Mouse (Mus musculus): ENCODE results near the gene Rprm. TPM values are rescaled to one million over a fixed set of nuclear protein-coding genes. Genes with fewer than 3 reads are reported as not detected.

The Rprm gene
- total RNA-seq (2012; rRNA removed) = 5.3 and 8.2 TPM in 2 replicates

DNA sequence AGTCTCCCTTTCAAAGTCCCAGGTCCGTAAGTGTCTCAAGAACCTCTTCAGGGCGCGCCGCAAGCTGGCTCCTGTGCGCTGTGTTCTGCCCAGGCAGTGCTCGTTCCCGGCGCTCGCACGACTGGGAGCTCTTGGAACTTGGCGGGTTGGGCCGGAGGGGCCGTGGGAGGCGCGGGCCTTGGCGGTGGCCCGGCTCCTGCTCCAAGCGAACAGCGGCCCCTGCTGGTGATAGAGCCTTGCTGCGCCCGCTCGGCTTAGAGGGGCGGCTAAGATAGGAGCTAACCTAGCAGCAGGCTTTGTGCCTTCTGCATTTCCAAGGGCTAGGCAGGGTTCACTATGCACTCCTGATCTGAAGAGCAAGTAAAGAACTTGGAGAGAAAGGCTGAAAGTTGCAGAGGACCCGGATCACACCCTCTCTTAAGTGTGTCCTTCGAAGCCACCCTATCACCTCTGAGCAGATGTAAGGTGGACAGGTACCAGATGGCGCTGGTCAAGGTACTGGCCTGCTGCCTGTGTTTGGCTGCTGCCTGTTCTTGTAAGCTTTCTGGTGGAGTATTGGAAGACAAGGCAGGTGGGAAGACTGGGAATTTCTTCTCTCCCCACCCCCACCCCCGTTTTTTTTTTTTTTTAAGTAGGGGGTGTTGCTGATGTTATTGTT lies at the start of gene Rprm:
Rprm (minus strand) TSS at position 123 of the 658 bp plus-strand sequence.
- Histone ChIP-seq H3K4me1 (ENCODE audit: control insufficient read depth in 2 of 2, insufficient read depth in 2 of 2, low read length in 2 of 2, poor library complexity in 1 of 2) (no peaks in the 10 kb centered on the region; a peak in 1 of 4 replicates), H3K36me3 (ENCODE audit: control insufficient read depth, insufficient read depth, low read length, poor library complexity, severe bottlenecking) (no peaks in the 10 kb centered on the region), H3K4me3 (ENCODE audit: insufficient read depth in 1 of 2, low read depth in 1 of 2, low read length in 2 of 2, poor library complexity in 1 of 2, severe bottlenecking in 1 of 2) (peak within 1 kb of the TSS; percentile 47 to 66), H3K27ac (ENCODE audit: insufficient read depth, low read depth, low read length, poor library complexity, severe bottlenecking) (no peak within 1 kb of the TSS), H3K9ac (ENCODE audit: insufficient read depth, low read depth, low read length, poor library complexity, severe bottlenecking) (peak within 1 kb of the TSS; percentile 60), H3K9me3 (ENCODE audit: control insufficient read depth, insufficient read depth, low read depth, low read length) (no peaks in the 10 kb centered on the region)
- in situ Hi-C loops (cut with MboI; ENCODE audit: low sequenced_read_pairs in 2 of 2, unreplicated experiment in 2 of 2) = no loop called here
- TF ChIP-seq ZC3H11A (IDR thresholded peaks at IDR 0.05; ENCODE audit: borderline replicate concordance, low read depth, low read length) = peak; percentile 42; the same call in 1 of the 2 replicates
- TF ChIP-seq CHD2 (IDR thresholded peaks at IDR 0.05; ENCODE audit: low read depth, low read length) = no peak
- peak; percentile 82 for DNase-seq (ENCODE audit: low read depth, low spot score)

DNA sequence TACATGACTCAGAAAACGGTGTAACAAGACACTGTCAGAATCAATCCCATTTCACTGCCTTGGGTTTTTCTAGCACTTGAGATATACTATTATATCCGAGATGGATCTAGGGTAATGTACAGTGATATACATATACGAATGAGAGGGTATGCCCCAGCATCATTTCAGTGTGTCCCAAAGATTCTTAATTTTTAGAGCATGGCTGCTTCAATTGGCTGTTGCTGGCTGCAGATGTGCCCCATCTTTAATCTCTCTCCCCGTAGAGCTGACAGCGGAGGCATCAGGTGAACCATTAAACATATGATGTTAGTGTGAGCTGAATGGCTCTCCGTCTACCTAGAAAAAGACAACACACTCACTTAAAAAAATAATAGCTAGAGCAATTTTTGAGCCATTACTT lies 34.0 kb upstream of the Rprm start:
- H3K9me3 ChIP-seq (ENCODE audit: control insufficient read depth, insufficient read depth, low read depth, low read length) = no peaks in the 10 kb centered on the region
- no peak for DNase-seq (ENCODE audit: low read depth, low spot score)
- no peaks in the 10 kb centered on the region for H3K4me1 ChIP-seq (ENCODE audit: control insufficient read depth in 2 of 2, insufficient read depth in 2 of 2, low read length in 2 of 2, poor library complexity in 1 of 2)
- no peak for TF ChIP-seq CHD2 (IDR thresholded peaks at IDR 0.05; ENCODE audit: low read depth, low read length)
- no peak for TF ChIP-seq MAFK (IDR thresholded peaks at IDR 0.05; ENCODE audit: insufficient read depth, low read depth, low read length)
- TF ChIP-seq ZNF384 (IDR thresholded peaks at IDR 0.05; ENCODE audit: low read depth, low read length) = no peak
- TF ChIP-seq HCFC1 (IDR thresholded peaks at IDR 0.05; ENCODE audit: borderline replicate concordance, insufficient read depth, low read length) = no peak
- TF ChIP-seq ZC3H11A (IDR thresholded peaks at IDR 0.05; ENCODE audit: borderline replicate concordance, low read depth, low read length) = no peak
- no peak overlapping the region for H3K27ac ChIP-seq (ENCODE audit: insufficient read depth, low read depth, low read length, poor library complexity, severe bottlenecking)
- no peak overlapping the region for H3K9ac ChIP-seq (ENCODE audit: insufficient read depth, low read depth, low read length, poor library complexity, severe bottlenecking)
- H3K4me3 ChIP-seq (ENCODE audit: insufficient read depth in 1 of 2, low read depth in 1 of 2, low read length in 2 of 2, poor library complexity in 1 of 2, severe bottlenecking in 1 of 2) = no peak overlapping the region
- in situ Hi-C loops (cut with MboI; ENCODE audit: low sequenced_read_pairs in 2 of 2, unreplicated experiment in 2 of 2) = no loop called here
- H3K36me3 ChIP-seq (ENCODE audit: control insufficient read depth, insufficient read depth, low read length, poor library complexity, severe bottlenecking) = no peaks in the 10 kb centered on the region

DNA sequence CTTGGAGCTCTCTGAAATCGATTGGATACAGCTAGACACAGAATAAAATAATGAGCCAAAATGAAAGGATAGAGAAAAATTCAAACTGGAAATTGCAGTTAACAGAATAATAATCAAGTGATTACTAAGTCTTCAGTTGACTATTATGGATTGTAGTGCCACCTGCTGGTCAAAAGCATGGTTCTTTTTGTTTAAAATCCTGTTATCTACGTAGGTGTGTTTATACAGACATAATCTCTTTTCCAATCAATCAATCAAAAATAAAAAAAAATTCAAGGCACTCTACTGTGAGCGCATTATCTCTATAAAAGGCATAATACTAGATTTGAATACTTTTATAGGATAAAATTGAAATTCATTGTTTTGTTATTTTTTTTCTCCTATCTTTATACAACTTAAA lies 33.5 kb upstream of the Rprm start:
- DNase-seq (ENCODE audit: low read depth, low spot score) = peak; percentile 26
- no peak overlapping the region for H3K4me3 ChIP-seq (ENCODE audit: insufficient read depth in 1 of 2, low read depth in 1 of 2, low read length in 2 of 2, poor library complexity in 1 of 2, severe bottlenecking in 1 of 2)
- H3K4me1 ChIP-seq (ENCODE audit: control insufficient read depth in 2 of 2, insufficient read depth in 2 of 2, low read length in 2 of 2, poor library complexity in 1 of 2) = no peaks in the 10 kb centered on the region
- in situ Hi-C loops (cut with MboI; ENCODE audit: low sequenced_read_pairs in 2 of 2, unreplicated experiment in 2 of 2) = no loop called here
- no peaks in the 10 kb centered on the region for H3K36me3 ChIP-seq (ENCODE audit: control insufficient read depth, insufficient read depth, low read length, poor library complexity, severe bottlenecking)
- H3K27ac ChIP-seq (ENCODE audit: insufficient read depth, low read depth, low read length, poor library complexity, severe bottlenecking) = no peak overlapping the region
- no peak overlapping the region for H3K9ac ChIP-seq (ENCODE audit: insufficient read depth, low read depth, low read length, poor library complexity, severe bottlenecking)
- TF ChIP-seq HCFC1 (IDR thresholded peaks at IDR 0.05; ENCODE audit: borderline replicate concordance, insufficient read depth, low read length) (no peak), MAFK (IDR thresholded peaks at IDR 0.05; ENCODE audit: insufficient read depth, low read depth, low read length) (no peak), ZNF384 (IDR thresholded peaks at IDR 0.05; ENCODE audit: low read depth, low read length) (no peak), CHD2 (IDR thresholded peaks at IDR 0.05; ENCODE audit: low read depth, low read length) (no peak), ZC3H11A (IDR thresholded peaks at IDR 0.05; ENCODE audit: borderline replicate concordance, low read depth, low read length) (no peak)
- H3K9me3 ChIP-seq (ENCODE audit: control insufficient read depth, insufficient read depth, low read depth, low read length) = no peaks in the 10 kb centered on the region

DNA sequence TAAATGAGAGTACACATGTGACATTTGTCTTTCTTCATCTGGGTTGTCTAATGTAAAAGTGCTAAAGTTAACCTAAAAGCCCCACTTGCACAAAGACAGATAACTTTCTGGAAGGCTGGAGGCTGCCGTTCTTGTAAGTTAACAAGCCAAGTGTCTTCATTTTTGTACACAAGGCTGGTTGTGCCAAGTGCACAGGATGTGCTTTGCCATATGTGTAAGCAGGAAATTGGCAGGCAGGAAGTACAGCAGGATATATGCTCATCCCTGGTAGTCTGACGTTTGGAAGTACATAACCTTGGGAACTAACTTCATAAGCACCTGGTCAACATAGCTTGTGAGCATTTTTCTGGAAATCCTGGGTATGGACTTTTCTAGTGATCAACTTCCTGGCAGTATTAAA lies 25.9 kb upstream of the Rprm start:
- no peak for DNase-seq (ENCODE audit: low read depth, low spot score)
- no peaks in the 10 kb centered on the region for H3K4me1 ChIP-seq (ENCODE audit: control insufficient read depth in 2 of 2, insufficient read depth in 2 of 2, low read length in 2 of 2, poor library complexity in 1 of 2)
- TF ChIP-seq ZC3H11A (IDR thresholded peaks at IDR 0.05; ENCODE audit: borderline replicate concordance, low read depth, low read length) = no peak
- TF ChIP-seq MAFK (IDR thresholded peaks at IDR 0.05; ENCODE audit: insufficient read depth, low read depth, low read length) = no peak
- no peak for TF ChIP-seq CHD2 (IDR thresholded peaks at IDR 0.05; ENCODE audit: low read depth, low read length)
- no peak for TF ChIP-seq HCFC1 (IDR thresholded peaks at IDR 0.05; ENCODE audit: borderline replicate concordance, insufficient read depth, low read length)
- no peak for TF ChIP-seq ZNF384 (IDR thresholded peaks at IDR 0.05; ENCODE audit: low read depth, low read length)
- no peak overlapping the region for H3K9ac ChIP-seq (ENCODE audit: insufficient read depth, low read depth, low read length, poor library complexity, severe bottlenecking)
- no peak overlapping the region for H3K4me3 ChIP-seq (ENCODE audit: insufficient read depth in 1 of 2, low read depth in 1 of 2, low read length in 2 of 2, poor library complexity in 1 of 2, severe bottlenecking in 1 of 2)
- no peaks in the 10 kb centered on the region for H3K9me3 ChIP-seq (ENCODE audit: control insufficient read depth, insufficient read depth, low read depth, low read length)
- H3K36me3 ChIP-seq (ENCODE audit: control insufficient read depth, insufficient read depth, low read length, poor library complexity, severe bottlenecking) = no peaks in the 10 kb centered on the region
- no peak overlapping the region for H3K27ac ChIP-seq (ENCODE audit: insufficient read depth, low read depth, low read length, poor library complexity, severe bottlenecking)
- in situ Hi-C loops (cut with MboI; ENCODE audit: low sequenced_read_pairs in 2 of 2, unreplicated experiment in 2 of 2) = no loop called here

All from ES-E14 (cell line).